Mouse (Mus musculus) left cerebral cortex, adult 11 months (tissue): ENCODE data around the gene Meiob.

Source experiments
- DNase-seq: peaks from one replicate; pipeline ENCODE4 v3.0.0; 2022; ENCODE audit warnings: low spot score

The Meiob gene

GRCm38 (mm10) chr17:24803952-24804951, at the start of gene Meiob:
Meiob (plus strand) TSS chr17:24804289.
- no peak for DNase-seq

GRCm38 (mm10) chr17:24757394-24757793, 46.7 kb upstream of the Meiob start:
- no peak for DNase-seq

- no peak for DNase-seq
These were observed 43.0 kb upstream of the Meiob start for GRCm38 (mm10) chr17:24761121-24761520.

- DNase-seq: no peak
These were observed 38.8 kb upstream of the Meiob start for GRCm38 (mm10) chr17:24765016-24765905.

DNA sequence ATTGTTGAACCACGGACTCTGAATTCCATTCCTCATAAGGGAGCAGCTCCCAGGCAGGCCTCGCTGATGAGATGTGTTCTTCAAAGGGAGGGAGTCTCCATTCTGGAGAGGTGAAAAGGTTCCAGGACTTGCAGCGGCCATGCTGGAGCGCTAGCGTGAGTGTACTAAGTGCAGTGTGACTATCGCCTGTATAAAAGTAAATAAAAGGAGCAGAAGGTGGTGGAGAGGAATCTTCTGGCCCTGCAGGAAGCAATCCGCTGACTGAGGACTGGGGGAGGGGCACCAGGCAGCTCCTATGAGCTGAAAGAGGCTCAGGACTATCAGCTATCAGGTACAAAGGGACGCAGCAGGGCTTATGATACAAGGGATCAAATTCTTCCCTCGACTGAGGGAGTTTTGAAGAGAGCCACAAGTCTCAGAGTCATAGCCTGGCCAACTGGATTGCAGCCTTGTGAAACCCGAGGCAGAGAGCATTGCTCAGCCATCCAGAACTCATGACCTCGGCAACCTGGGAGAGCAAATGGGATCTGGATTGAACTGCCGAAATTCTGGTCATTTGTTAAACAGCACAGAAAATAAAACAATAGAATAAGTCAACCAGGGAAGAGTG, 37.7 kb upstream of the Meiob start:
- DNase-seq: no peak

DNA sequence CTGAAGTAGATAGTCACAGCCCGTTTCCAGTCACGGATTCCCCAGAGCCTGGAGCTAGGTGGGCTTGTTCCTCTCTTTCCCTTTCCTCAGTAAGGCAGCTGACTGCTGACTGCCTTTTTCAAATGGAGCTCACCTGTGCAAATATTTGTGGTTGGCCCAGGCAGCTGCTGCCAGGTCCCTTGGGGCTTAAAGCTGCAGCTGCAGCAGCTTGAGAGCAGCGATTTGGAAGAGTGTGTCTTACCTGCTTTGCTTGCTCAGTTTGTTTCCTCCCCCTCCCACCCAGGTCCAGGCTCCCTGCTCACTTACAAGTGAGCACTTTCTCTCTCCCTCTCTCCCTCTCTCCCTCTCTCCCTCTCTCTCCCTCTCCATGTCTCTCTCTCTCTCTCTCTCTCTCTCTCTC, 34.9 kb upstream of the Meiob start:
- DNase-seq: no peak

- no peak for DNase-seq
These were observed 30.8 kb upstream of the Meiob start for GRCm38 (mm10) chr17:24773241-24773640.

- DNase-seq: no peak
These were observed 28.9 kb upstream of the Meiob start for GRCm38 (mm10) chr17:24775173-24775572.

DNA sequence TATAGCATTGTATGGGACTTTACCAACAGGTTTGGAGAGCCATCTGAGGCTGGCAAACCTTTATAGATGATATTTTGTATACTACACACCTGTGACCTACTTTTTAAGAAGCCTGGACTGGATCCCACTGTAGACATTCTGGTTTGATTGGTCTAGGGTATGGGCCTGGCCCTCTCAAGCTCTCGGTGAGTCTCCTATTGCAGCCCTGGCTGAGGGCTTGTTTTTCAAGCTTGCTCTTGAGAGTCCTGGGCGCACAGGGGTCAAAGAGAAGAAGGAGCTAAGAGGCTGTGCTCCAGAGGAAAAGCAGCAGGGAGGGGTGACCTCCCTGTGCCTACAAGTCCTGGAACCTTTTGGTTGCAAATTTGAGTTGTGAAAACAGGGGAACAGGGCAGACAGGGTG, 27.0 kb upstream of the Meiob start:
- DNase-seq: no peak

DNA sequence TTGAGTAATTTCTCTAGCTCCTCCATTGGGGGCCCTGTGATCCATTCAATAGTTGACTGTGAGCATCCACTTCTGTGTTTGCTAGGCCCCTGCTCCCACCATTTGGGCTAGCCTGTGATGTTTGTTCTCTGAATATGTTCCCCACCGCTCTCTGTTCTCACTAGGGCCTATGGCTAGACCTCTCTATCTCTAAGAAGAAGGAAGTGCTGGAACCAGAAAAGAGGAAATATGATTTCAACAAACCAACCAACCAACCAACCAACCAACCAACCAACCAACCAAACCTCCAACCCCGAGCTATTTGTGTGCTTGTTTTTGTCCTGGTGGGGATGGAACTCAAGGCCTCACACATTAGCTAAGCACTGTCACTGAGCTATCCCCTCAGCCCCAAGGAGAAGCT, 23.3 kb upstream of the Meiob start:
- DNase-seq: no peak

DNA sequence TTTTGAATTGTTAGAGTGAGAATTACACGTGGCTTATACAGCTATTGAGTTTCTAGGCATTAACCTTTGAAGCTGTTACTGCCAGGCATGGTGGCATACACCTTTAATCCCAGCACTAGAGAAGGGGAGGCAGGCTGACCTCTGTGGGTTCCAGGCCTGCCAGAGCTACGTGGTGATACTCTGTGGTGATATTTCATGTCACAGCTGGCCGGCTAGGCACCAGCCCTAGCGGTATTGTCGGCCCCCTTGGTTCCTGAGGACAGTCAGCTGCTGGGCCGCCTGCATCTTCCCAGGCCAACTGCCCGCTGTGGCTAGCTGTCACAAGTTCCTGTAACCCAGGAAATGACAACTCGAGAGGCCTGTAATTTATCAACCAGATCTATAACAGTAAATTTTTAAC, 11.9 kb upstream of the Meiob start:
- DNase-seq: no peak

GRCm38 (mm10) chr17:24794791-24795190, 9.3 kb upstream of the Meiob start:
- DNase-seq: no peak

DNA sequence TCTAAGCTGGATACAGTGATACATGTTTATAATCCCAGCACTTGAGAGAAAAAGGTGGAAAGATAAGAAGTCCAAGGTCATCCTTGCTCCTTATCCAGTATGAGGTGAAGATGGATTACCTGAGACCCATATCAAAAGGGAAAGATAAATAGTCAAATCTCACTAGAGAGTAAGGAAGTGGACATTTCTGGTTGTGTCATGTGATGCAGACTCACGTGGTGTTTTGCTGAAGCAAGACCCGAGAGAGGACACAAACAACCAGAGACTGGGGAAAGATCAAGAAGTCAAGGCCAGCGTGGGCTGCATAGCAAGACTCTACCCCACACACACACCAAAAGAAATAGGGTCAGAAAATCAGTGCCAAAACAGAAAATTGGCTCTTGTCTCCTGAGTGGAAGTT, 7.1 kb upstream of the Meiob start:
- DNase-seq: no peak

DNA sequence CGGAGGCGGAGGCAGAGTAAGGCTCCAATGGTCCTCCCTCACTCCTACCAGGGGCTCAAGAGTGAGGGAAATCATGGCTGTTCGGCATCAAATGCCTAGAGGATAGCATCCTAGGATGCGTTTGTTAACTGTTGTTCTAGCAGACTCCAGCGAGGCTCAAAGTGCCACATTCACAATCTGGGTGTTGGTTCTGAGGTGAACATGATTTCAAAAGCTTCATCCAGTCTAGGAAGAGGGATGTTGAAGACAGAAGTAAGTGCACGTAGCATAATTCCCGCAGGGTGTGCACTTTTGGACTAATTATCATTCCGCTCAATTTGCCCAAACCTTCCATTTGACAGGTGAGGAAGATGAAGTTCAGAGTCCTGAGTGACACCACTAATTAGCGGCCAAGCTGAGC, 5.9 kb upstream of the Meiob start:
- DNase-seq: no peak

DNA sequence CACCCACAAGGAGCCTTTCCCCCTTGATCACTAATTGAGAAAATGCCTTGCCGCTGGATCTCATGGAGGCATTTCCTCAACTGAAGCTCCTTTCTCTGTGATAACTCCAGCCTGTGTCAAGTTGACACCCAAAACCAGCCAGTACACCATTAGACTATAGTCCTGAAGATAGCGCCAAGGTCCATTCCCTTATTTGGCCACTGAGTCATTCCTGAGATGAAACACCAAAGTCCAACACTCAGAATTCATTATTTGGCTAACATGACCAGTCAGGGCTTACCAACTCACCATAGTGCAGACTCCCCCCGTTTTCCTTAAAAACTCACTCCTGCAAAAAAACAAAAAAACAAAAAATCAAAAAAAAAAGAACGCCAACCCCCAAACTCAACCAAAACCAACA, 4.6 kb upstream of the Meiob start:
- DNase-seq: no peak

DNA sequence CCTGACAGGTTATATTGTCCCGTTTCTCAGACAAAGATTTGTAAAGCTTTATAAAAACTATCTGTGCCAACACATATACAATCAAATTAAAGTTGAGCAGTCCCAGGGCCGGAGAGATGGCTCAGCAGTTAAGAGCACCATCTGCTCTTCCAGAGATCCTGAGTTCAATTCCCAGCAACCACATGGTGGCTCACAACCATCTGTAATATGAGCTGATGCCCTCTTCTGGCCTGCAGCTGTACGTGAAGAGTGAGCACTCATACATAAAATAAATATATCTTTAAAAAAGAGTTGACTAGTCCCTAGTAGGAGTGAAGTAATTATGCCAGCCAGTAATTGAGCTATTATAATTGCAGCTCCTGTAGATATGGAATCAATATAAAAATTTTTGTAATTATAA, 3.6 kb upstream of the Meiob start:
- DNase-seq: no peak

- DNase-seq: no peak
These were observed 7.1 kb downstream of the Meiob start for GRCm38 (mm10) chr17:24811211-24811610.

GRCm38 (mm10) chr17:24812215-24812614, 8.1 kb downstream of the Meiob start:
- DNase-seq: no peak

- no peak for DNase-seq
These were observed 11.2 kb downstream of the Meiob start for GRCm38 (mm10) chr17:24815256-24815655.

GRCm38 (mm10) chr17:24817503-24817902, 13.4 kb downstream of the Meiob start:
- no peak for DNase-seq

GRCm38 (mm10) chr17:24818172-24818571, 14.1 kb downstream of the Meiob start:
- DNase-seq: no peak

DNA sequence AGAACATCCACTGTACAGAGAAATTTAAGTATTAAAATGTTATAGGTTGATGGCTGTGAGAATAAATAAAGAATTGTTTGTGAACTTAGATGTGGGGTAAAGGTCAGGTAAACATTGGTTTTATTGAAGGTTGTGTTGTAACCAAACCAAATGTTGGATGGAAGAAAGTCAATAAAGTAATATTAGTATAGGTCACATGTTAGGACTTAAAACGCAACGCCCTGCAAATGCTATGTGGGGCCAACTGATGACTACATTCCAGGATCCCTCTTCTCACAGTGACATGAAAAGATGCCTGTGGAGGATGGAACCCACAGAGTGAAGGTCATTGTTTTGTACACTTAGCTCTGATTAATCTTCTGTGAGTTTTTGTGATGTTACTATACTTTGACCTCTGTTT, 15.4 kb downstream of the Meiob start:
- no peak for DNase-seq
